Mouse (Mus musculus): ENCODE measurements around the gene Afap1l2. TPM values are rescaled to one million over a fixed set of nuclear protein-coding genes. Genes with fewer than 3 reads are reported as not detected.

Afap1l2 gene
- total and polyA plus RNA-seq, 3 experiments, result 0.17 to 3.1 (median 0.44) TPM

DNA sequence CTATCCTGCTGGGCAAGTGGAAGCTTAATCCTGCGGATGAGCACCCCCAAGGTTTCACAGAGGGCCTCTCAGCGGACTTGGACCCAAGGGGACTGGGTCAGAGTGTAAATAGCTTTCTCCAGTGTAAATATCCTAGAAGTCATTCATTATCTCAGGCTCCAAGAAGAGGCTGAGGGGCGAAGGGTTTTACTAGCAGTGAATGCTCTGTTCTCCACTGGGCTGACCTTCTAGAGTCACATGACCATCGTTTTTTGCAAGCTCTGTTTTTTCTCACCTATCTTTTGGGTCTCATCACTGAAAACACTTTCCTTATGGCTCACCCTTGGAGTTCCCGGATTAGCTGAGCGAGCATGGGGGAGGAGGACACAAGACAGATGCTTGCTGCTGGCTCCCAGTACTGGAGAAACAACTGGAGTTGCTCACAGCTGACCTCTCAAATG is 49.4 kb downstream of the Afap1l2 start:
- in situ Hi-C loops (cut with MboI; ENCODE audit: low pct_ligation_motif_present, low pct_unique_long_range_greater_than_20kb, low sequenced_read_pairs) (no loop called here), dilution Hi-C loops (cut with MboI; ENCODE audit: extremely low pct_ligation_motif_present, extremely low pct_unique_long_range_greater_than_20kb, low sequenced_read_pairs) (no loop called here)
- H3K27me3 ChIP-seq (replicated peaks), result no peaks in the 10 kb centered on the region
- H3K79me2 ChIP-seq (replicated peaks; ENCODE audit: control insufficient read depth, extremely low read depth, insufficient read depth, poor library complexity, severe bottlenecking), result no peaks in the 10 kb centered on the region
- no peak overlapping the region for H3K4me2 ChIP-seq (ENCODE audit: insufficient read depth, low read depth, poor library complexity, severe bottlenecking)
- H3K4me1 ChIP-seq (ENCODE audit: control insufficient read depth in 1 of 2, insufficient read depth in 2 of 2), result no peaks in the 10 kb centered on the region
- no peak overlapping the region for H3K4me3 ChIP-seq (replicated peaks in 1 of 3; ENCODE audit: low read depth in 2 of 3, low read length in 2 of 3, poor library complexity in 1 of 3)
- TF ChIP-seq ZMIZ1 (IDR thresholded peaks at IDR 0.05; ENCODE audit: low read depth, low read length), result no peak
- no peak for TF ChIP-seq ELF1 (IDR thresholded peaks at IDR 0.05; ENCODE audit: low read depth, low read length)
- TF ChIP-seq CTCF (conservative IDR thresholded peaks at IDR 0.05 in 1 of 2, IDR thresholded peaks at IDR 0.05 in 1 of 2; ENCODE audit: low read depth in 2 of 2, low read length in 2 of 2), result no peak
- TF ChIP-seq MYC (IDR thresholded peaks at IDR 0.05; ENCODE audit: low read depth, low read length), result no peak
- no peak for TF ChIP-seq NRF1 (IDR thresholded peaks at IDR 0.05; ENCODE audit: low read depth, low read length)
- no peak for TF ChIP-seq TBP (conservative IDR thresholded peaks at IDR 0.05; ENCODE audit: low read depth, low read length)
- no peak for TF ChIP-seq EP300 (IDR thresholded peaks at IDR 0.05; ENCODE audit: low read length)
- no peak for TF ChIP-seq USF2 (conservative IDR thresholded peaks at IDR 0.05; ENCODE audit: low read depth, low read length)
- no peak for TF ChIP-seq PAX5 (IDR thresholded peaks at IDR 0.05; ENCODE audit: low read length)
- TF ChIP-seq ZC3H11A (IDR thresholded peaks at IDR 0.05; ENCODE audit: low read depth, low read length), result no peak
- no peak for TF ChIP-seq KAT2A (IDR thresholded peaks at IDR 0.05; ENCODE audit: insufficient replicate concordance, low read length)
- TF ChIP-seq ZKSCAN1 (IDR thresholded peaks at IDR 0.05; ENCODE audit: borderline replicate concordance, low read depth, low read length), result no peak
- no peak for TF ChIP-seq E2F4 (IDR thresholded peaks at IDR 0.05; ENCODE audit: insufficient replicate concordance, low read depth, low read length)
- TF ChIP-seq BHLHE40 (IDR thresholded peaks at IDR 0.05; ENCODE audit: low read depth, low read length), result no peak
- TF ChIP-seq MAFK (IDR thresholded peaks at IDR 0.05; ENCODE audit: insufficient replicate concordance, low read length), result no peak
- H3K27ac ChIP-seq (ENCODE audit: insufficient read depth, low read depth), result no peak overlapping the region
- no peaks in the 10 kb centered on the region for H3K9me3 ChIP-seq (replicated peaks; ENCODE audit: low read length)
- H3K36me3 ChIP-seq (replicated peaks in 1 of 2; ENCODE audit: control insufficient read depth in 1 of 2, insufficient read depth in 1 of 2, low read length in 1 of 2), result no peaks in the 10 kb centered on the region
- DNase-seq (ENCODE audit: extremely low read depth), result no peak
- no peak overlapping the region for H3K9ac ChIP-seq (ENCODE audit: insufficient read depth, low read depth)

DNA sequence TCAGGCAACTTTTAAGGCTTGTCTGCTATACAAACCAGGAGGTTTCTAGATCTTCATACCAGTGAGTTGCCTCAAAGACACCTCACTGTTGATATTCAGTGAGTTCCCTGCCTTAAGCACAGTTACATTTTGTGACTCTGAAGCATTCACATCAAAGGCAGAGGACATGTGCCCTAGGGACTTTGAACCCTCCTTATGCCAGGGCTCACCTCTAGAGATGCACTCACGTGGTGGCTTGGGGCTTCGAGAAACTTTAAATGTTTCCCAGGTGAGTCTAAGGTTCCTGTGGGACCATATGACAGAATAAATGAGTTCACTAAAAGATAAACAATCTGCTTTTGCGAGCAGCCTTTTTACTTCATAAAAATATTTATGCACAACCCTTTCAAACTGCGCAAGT is 50.0 kb downstream of the Afap1l2 start:
- no peak overlapping the region for H3K27ac ChIP-seq (ENCODE audit: insufficient read depth, low read depth)
- H3K27me3 ChIP-seq (replicated peaks), result no peaks in the 10 kb centered on the region
- TF ChIP-seq EP300 (IDR thresholded peaks at IDR 0.05; ENCODE audit: low read length) (no peak), JUND (conservative IDR thresholded peaks at IDR 0.05; ENCODE audit: low read depth, low read length) (no peak), KAT2A (IDR thresholded peaks at IDR 0.05; ENCODE audit: insufficient replicate concordance, low read length) (no peak), ZC3H11A (IDR thresholded peaks at IDR 0.05; ENCODE audit: low read depth, low read length) (no peak), CHD1 (IDR thresholded peaks at IDR 0.05; ENCODE audit: low read depth, low read length) (no peak), TCF12 (IDR thresholded peaks at IDR 0.05; ENCODE audit: low read depth, low read length) (no peak)
- H3K79me2 ChIP-seq (replicated peaks; ENCODE audit: control insufficient read depth, extremely low read depth, insufficient read depth, poor library complexity, severe bottlenecking), result no peaks in the 10 kb centered on the region
- H3K9ac ChIP-seq (ENCODE audit: insufficient read depth, low read depth), result no peak overlapping the region
- no peak overlapping the region for H3K4me2 ChIP-seq (ENCODE audit: insufficient read depth, low read depth, poor library complexity, severe bottlenecking)
- H3K4me1 ChIP-seq (ENCODE audit: control insufficient read depth in 1 of 2, insufficient read depth in 2 of 2), result no peaks in the 10 kb centered on the region
- DNase-seq (ENCODE audit: extremely low read depth), result no peak
- dilution Hi-C loops (cut with MboI; ENCODE audit: extremely low pct_ligation_motif_present, extremely low pct_unique_long_range_greater_than_20kb, low sequenced_read_pairs), result no loop called here
- in situ Hi-C loops (cut with MboI; ENCODE audit: low pct_ligation_motif_present, low pct_unique_long_range_greater_than_20kb, low sequenced_read_pairs), result no loop called here
- no peak overlapping the region for H3K4me3 ChIP-seq (replicated peaks in 1 of 3; ENCODE audit: low read depth in 2 of 3, low read length in 2 of 3, poor library complexity in 1 of 3)
- H3K9me3 ChIP-seq (replicated peaks; ENCODE audit: low read length), result no peaks in the 10 kb centered on the region
- no peaks in the 10 kb centered on the region for H3K36me3 ChIP-seq (replicated peaks in 1 of 2; ENCODE audit: control insufficient read depth in 1 of 2, insufficient read depth in 1 of 2, low read length in 1 of 2)
